Mouse (Mus musculus): ENCODE data around the gene Scly.

- no peak for TF ChIP-seq CTCF (IDR thresholded peaks at IDR 0.05; ENCODE audit: borderline replicate concordance, insufficient read depth, low read depth, low read length)
- no peak for TF ChIP-seq POLR2A (IDR thresholded peaks at IDR 0.05; ENCODE audit: borderline replicate concordance, insufficient read depth, low read length)
These were observed 71.9 kb downstream of the Scly start for GRCm38 (mm10) chr1:91370055-91370454.

Measured in cerebellum, adult 2 months (tissue).